Mouse (Mus musculus) spleen, adult 2 months (tissue): ENCODE results near the gene Gfod2.

Experiments used
- CTCF ChIP-seq: fragments of 200-500 bp; IDR thresholded peaks from 2 replicates; pipeline ENCODE4 v1.5.1; 2011; ENCODE audit warnings: mild to moderate bottlenecking, inconsistent platforms; ENCODE audit not compliant: insufficient read depth, insufficient read length, insufficient replicate concordance; ENCODE audit errors: extremely low read depth
- POLR2A ChIP-seq: fragments of 200-500 bp; IDR thresholded peaks from 2 replicates; pipeline ENCODE4 v1.6.1; 2011; ENCODE audit warnings: low read depth, low read length, inconsistent platforms

DNA sequence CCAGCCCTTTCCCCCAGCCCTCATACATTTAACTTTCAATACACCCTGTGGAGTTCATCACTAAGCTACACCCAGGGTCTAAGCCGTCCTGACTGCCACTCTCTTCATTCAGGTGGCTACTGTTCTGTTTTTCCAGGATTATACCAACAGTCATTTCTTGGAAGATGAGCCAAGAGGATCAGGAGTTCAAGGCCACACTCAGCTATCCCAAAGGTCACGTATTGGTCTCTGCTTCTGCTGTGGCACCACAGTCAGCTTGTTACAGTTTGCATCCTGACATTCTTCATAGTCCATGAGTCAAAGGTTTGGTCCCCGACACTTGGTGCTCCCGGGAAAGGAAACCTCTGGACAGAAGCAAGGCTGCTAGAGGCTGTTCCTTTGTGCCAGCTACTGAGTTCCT lies 38.8 kb downstream of the Gfod2 start:
- TF ChIP-seq POLR2A: no peak
- no peak for TF ChIP-seq CTCF
